Mouse (Mus musculus): ENCODE results near the gene Il20rb. TPM values are rescaled to one million over a fixed set of nuclear protein-coding genes. Genes with fewer than 3 reads are reported as not detected.

The Il20rb gene
- polyA plus RNA-seq (2015; fragmentation: Nextera tagmentation; extraction: Ambion mirVana), result 0.34 and 0.38 TPM in 2 replicates

- H3K4me2 ChIP-seq, result no peak within 1 kb of the TSS
- H3K9me3 ChIP-seq, result no peaks in the 10 kb centered on the region
- H3K36me3 ChIP-seq, result no peaks in the 10 kb centered on the region
- H3K9ac ChIP-seq, result no peak within 1 kb of the TSS
- no peak within 1 kb of the TSS for H3K4me3 ChIP-seq
- ATAC-seq (ENCODE audit: low read depth), result no peak
- H3K27ac ChIP-seq (replicated peaks), result no peak within 1 kb of the TSS
- no peaks in the 10 kb centered on the region for H3K27me3 ChIP-seq
- 81% methylated on average over 5 of the region's 5 CpGs for WGBS
- no peaks in the 10 kb centered on the region; the same call in 1 of the 2 replicates for H3K4me1 ChIP-seq (replicated peaks)
Observed at GRCm38 (mm10) chr9:100486431-100486830, at the start of gene Il20rb. TSS of gene Il20rb (minus strand) at chr9:100486788.

- 97% methylated on average over 2 of the region's 2 CpGs for WGBS
- Histone ChIP-seq H3K36me3 (no peaks in the 10 kb centered on the region), H3K9me3 (no peaks in the 10 kb centered on the region), H3K4me1 (replicated peaks) (peaks cover 6% of the 10 kb centered on the region; the same call in 1 of the 2 replicates), H3K4me2 (no peak overlapping the region), H3K4me3 (no peak overlapping the region), H3K27me3 (no peaks in the 10 kb centered on the region), H3K27ac (replicated peaks) (no peak overlapping the region), H3K9ac (no peak overlapping the region)
- no peak for ATAC-seq (ENCODE audit: low read depth)
Observed at GRCm38 (mm10) chr9:100535618-100536262, 49.2 kb upstream of the Il20rb start.

GRCm38 (mm10) chr9:100534686-100535085, 48.1 kb upstream of the Il20rb start:
- Histone ChIP-seq H3K4me2 (no peak overlapping the region), H3K36me3 (no peaks in the 10 kb centered on the region), H3K9me3 (no peaks in the 10 kb centered on the region), H3K4me3 (no peak overlapping the region), H3K27me3 (no peaks in the 10 kb centered on the region), H3K9ac (no peak overlapping the region), H3K4me1 (replicated peaks) (peaks cover 4% of the 10 kb centered on the region; the same call in 1 of the 2 replicates), H3K27ac (replicated peaks) (no peak overlapping the region)
- 96% methylated on average over 3 of the region's 3 CpGs for WGBS
- no peak for ATAC-seq (ENCODE audit: low read depth)

GRCm38 (mm10) chr9:100532847-100533505, 46.4 kb upstream of the Il20rb start:
- Histone ChIP-seq H3K4me1 (replicated peaks) (peaks cover 4% of the 10 kb centered on the region; the same call in 1 of the 2 replicates), H3K9me3 (peaks cover 3% of the 10 kb centered on the region; the same call in 1 of the 2 replicates), H3K27ac (replicated peaks) (no peak overlapping the region), H3K4me2 (no peak overlapping the region), H3K36me3 (peaks cover 4% of the 10 kb centered on the region; the same call in 1 of the 2 replicates), H3K27me3 (no peaks in the 10 kb centered on the region), H3K9ac (no peak overlapping the region), H3K4me3 (no peak overlapping the region)
- no peak for ATAC-seq (ENCODE audit: low read depth)
- 79% methylated on average over 3 of the region's 3 CpGs for WGBS

DNA sequence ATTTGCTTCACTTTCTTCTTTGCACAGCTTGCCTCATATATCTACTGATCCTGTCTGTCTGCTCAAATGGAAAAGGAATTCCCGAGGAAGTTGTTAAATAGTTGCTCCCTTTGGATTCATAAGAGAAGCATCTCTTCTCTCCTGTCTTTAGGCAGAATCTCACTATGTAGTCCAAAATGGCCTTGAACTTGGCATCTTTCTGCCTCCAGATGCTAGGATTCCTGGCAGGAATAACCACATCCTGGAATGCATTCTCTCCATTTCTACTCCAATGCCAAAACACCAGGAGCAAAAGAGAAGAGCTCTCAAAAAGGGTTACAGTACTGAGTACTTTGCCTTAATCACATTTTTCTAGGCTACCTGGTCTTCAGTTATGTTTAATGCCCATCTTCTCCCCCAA, 44.7 kb upstream of the Il20rb start:
- ATAC-seq (ENCODE audit: low read depth), result no peak
- Histone ChIP-seq H3K27ac (replicated peaks) (no peak overlapping the region), H3K4me2 (no peak overlapping the region), H3K4me3 (no peak overlapping the region), H3K36me3 (peaks cover 4% of the 10 kb centered on the region; the same call in 1 of the 2 replicates), H3K4me1 (replicated peaks) (peaks cover 4% of the 10 kb centered on the region; the same call in 1 of the 2 replicates), H3K27me3 (no peaks in the 10 kb centered on the region), H3K9me3 (peaks cover 3% of the 10 kb centered on the region; the same call in 1 of the 2 replicates), H3K9ac (no peak overlapping the region)
- WGBS, result 73% methylated on average over 1 of the region's 1 CpGs

GRCm38 (mm10) chr9:100525225-100525624, 38.6 kb upstream of the Il20rb start:
- H3K9me3 ChIP-seq, result peaks cover 3% of the 10 kb centered on the region; the same call in 1 of the 2 replicates
- peaks cover 4% of the 10 kb centered on the region; the same call in 1 of the 2 replicates for H3K36me3 ChIP-seq
- no peaks in the 10 kb centered on the region for H3K27me3 ChIP-seq
- H3K4me1 ChIP-seq (replicated peaks), result no peaks in the 10 kb centered on the region
- H3K9ac ChIP-seq, result no peak overlapping the region
- H3K27ac ChIP-seq (replicated peaks), result no peak overlapping the region
- no peak for ATAC-seq (ENCODE audit: low read depth)
- H3K4me2 ChIP-seq, result no peak overlapping the region
- 87% methylated on average over 2 of the region's 2 CpGs for WGBS
- H3K4me3 ChIP-seq, result no peak overlapping the region

DNA sequence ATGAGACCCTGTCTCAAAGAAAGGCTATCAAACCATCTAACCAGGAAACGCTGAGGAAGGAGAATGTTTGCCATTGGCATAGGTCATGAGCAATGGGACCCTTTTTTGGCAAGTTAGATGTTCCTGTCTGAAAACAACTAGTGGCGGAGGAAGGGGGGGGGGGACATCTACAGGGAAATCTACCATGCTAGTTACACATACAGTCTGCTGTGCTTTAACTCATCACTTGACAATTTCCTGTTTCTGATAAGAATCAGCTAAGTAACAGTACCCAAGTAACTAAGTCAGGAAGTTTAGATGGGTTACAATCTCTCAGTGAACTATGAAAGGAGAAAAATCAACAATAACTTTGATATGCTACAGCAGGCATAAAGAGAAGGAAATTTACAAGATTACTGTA, 35.4 kb upstream of the Il20rb start:
- Histone ChIP-seq H3K9ac (no peak overlapping the region), H3K27ac (replicated peaks) (no peak overlapping the region), H3K4me3 (no peak overlapping the region), H3K36me3 (no peaks in the 10 kb centered on the region), H3K4me2 (no peak overlapping the region), H3K4me1 (replicated peaks) (no peaks in the 10 kb centered on the region), H3K27me3 (no peaks in the 10 kb centered on the region), H3K9me3 (no peaks in the 10 kb centered on the region)
- WGBS, result 67% methylated on average over 2 of the region's 2 CpGs
- no peak for ATAC-seq (ENCODE audit: low read depth)

GRCm38 (mm10) chr9:100520586-100520985, 34.0 kb upstream of the Il20rb start:
- no peaks in the 10 kb centered on the region for H3K36me3 ChIP-seq

GRCm38 (mm10) chr9:100520012-100520411, 33.4 kb upstream of the Il20rb start:
- Histone ChIP-seq H3K36me3 (no peaks in the 10 kb centered on the region), H3K9me3 (no peaks in the 10 kb centered on the region), H3K4me3 (no peak overlapping the region), H3K27me3 (no peaks in the 10 kb centered on the region), H3K4me2 (no peak overlapping the region), H3K27ac (replicated peaks) (no peak overlapping the region), H3K4me1 (replicated peaks) (no peaks in the 10 kb centered on the region), H3K9ac (no peak overlapping the region)
- no peak for ATAC-seq (ENCODE audit: low read depth)
- WGBS, result 96% methylated on average over 3 of the region's 3 CpGs

More at GRCm38 (mm10) chr9:100520586-100520985, 34.0 kb upstream of the Il20rb start:
- WGBS, result 3% methylated on average over 2 of the region's 2 CpGs
- no peak for ATAC-seq (ENCODE audit: low read depth)
- no peak overlapping the region for H3K4me2 ChIP-seq
- H3K9ac ChIP-seq, result no peak overlapping the region
- no peaks in the 10 kb centered on the region for H3K27me3 ChIP-seq
- no peak overlapping the region; the same call in 1 of the 2 replicates for H3K27ac ChIP-seq (replicated peaks)
- no peak overlapping the region for H3K4me3 ChIP-seq
- H3K4me1 ChIP-seq (replicated peaks), result no peaks in the 10 kb centered on the region
- no peaks in the 10 kb centered on the region for H3K9me3 ChIP-seq

DNA sequence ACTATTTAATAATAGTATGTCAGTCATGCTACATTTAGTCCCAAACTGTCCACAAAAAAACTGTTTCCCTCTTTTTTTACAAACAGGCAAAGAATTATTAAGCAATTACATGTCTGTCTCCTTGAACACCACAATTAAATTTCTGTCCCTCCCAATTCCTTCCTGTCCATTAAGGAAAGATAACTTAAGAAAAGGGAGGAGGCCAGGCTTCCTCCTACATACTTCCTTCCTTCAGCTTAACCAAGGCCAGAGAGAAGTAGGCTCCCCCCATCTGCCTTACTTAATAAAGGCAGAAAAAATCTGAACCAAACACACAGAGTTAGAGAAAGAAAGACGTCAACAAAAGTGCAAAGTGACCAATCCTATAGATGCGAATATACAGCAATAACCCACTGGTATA, 21.0 kb upstream of the Il20rb start:
- Histone ChIP-seq H3K4me1 (replicated peaks) (0 out of 2 replicates have a peak, but pooled peaks cover 4% of the 10 kb centered on the region), H3K4me2 (no peak overlapping the region), H3K27me3 (no peaks in the 10 kb centered on the region), H3K9me3 (no peaks in the 10 kb centered on the region), H3K36me3 (no peaks in the 10 kb centered on the region; the same call in 1 of the 2 replicates), H3K9ac (no peak overlapping the region), H3K27ac (replicated peaks) (no peak overlapping the region), H3K4me3 (no peak overlapping the region)
- 94% methylated on average over 2 of the region's 2 CpGs for WGBS
- ATAC-seq (ENCODE audit: low read depth), result no peak

- Histone ChIP-seq H3K27me3 (no peaks in the 10 kb centered on the region), H3K27ac (replicated peaks) (no peak overlapping the region), H3K36me3 (no peaks in the 10 kb centered on the region; the same call in 1 of the 2 replicates), H3K9me3 (no peaks in the 10 kb centered on the region), H3K4me1 (replicated peaks) (0 out of 2 replicates have a peak, but pooled peaks cover 4% of the 10 kb centered on the region), H3K9ac (no peak overlapping the region), H3K4me3 (no peak overlapping the region), H3K4me2 (no peak overlapping the region)
- no peak for ATAC-seq (ENCODE audit: low read depth)
- 70% methylated on average over 2 of the region's 2 CpGs for WGBS
Observed at GRCm38 (mm10) chr9:100506652-100507051, 20.1 kb upstream of the Il20rb start.

DNA sequence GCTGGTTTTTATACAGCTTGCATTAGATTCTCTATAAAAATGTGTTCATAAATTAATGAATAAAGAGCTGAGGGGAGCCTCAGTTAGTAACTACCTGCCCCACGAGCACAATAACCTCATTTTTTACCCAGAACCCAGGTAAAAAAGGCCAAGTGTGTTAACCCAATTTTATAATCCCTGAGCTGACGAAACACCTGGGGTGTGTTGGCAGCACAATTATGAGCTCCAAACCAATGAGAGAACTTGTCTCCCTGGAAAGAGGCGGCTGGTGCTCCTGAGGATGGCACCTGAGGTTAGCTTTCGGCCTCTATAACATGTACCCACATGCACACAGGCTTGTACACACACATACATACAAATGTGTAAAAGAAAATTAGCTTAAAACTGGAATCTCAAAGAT, 18.9 kb upstream of the Il20rb start:
- Histone ChIP-seq H3K36me3 (no peaks in the 10 kb centered on the region; the same call in 1 of the 2 replicates), H3K27me3 (no peaks in the 10 kb centered on the region), H3K4me2 (no peak overlapping the region), H3K9me3 (no peaks in the 10 kb centered on the region), H3K4me1 (replicated peaks) (no peaks in the 10 kb centered on the region), H3K9ac (no peak overlapping the region), H3K4me3 (no peak overlapping the region), H3K27ac (replicated peaks) (no peak overlapping the region)
- no peak for ATAC-seq (ENCODE audit: low read depth)
- WGBS, result 94% methylated on average over 4 of the region's 4 CpGs

All from neural tube, embryonic 13.5 days (tissue).